Mouse (Mus musculus): ENCODE data around the gene Oser1.
"Not testable (repeated sequence)": the region's sequence is repeated elsewhere in the genome, so short reads cannot be mapped to it uniquely, and the experiment has no call there.

Oser1 gene

GRCm38 (mm10) chr2:163424597-163424996 lies at the start of gene Oser1:
Gene Oser1 (minus strand): TSS chr2:163424697.
- DNase-seq = no peak

GRCm38 (mm10) chr2:163472466-163472851 lies 48.0 kb upstream of the Oser1 start, which contains the start of gene Fitm2:
Gene Fitm2 (minus strand): TSS chr2:163472629.
- DNase-seq = peak; percentile 93

- no peak for DNase-seq
These were observed 47.4 kb upstream of the Oser1 start for GRCm38 (mm10) chr2:163471710-163472465.

- DNase-seq = no peak
These were observed 46.6 kb upstream of the Oser1 start for GRCm38 (mm10) chr2:163471136-163471535.

GRCm38 (mm10) chr2:163469711-163470110 lies 45.2 kb upstream of the Oser1 start:
- no peak for DNase-seq

- no peak for DNase-seq
These were observed 44.4 kb upstream of the Oser1 start for GRCm38 (mm10) chr2:163468866-163469265.

- DNase-seq = no peak
These were observed 43.1 kb upstream of the Oser1 start for GRCm38 (mm10) chr2:163467585-163467984.

GRCm38 (mm10) chr2:163466771-163467170 lies 42.3 kb upstream of the Oser1 start:
- DNase-seq = no peak

- no peak for DNase-seq
These were observed 40.1 kb upstream of the Oser1 start for GRCm38 (mm10) chr2:163464562-163464961.

GRCm38 (mm10) chr2:163463998-163464397 lies 39.5 kb upstream of the Oser1 start:
- DNase-seq = no peak

GRCm38 (mm10) chr2:163463251-163463769 lies 38.8 kb upstream of the Oser1 start:
- DNase-seq = no peak

- DNase-seq = no peak
These were observed 38.3 kb upstream of the Oser1 start for GRCm38 (mm10) chr2:163462801-163463200.

GRCm38 (mm10) chr2:163462386-163462785 lies 37.9 kb upstream of the Oser1 start:
- no peak for DNase-seq

- not testable (repeated sequence) for DNase-seq
These were observed 36.8 kb upstream of the Oser1 start for GRCm38 (mm10) chr2:163461307-163461706.

- no peak for DNase-seq
These were observed 36.1 kb upstream of the Oser1 start for GRCm38 (mm10) chr2:163460622-163461021.

GRCm38 (mm10) chr2:163459380-163459779 lies 34.9 kb upstream of the Oser1 start:
- DNase-seq = no peak

- DNase-seq = no peak
These were observed 34.2 kb upstream of the Oser1 start for GRCm38 (mm10) chr2:163458539-163459265.

GRCm38 (mm10) chr2:163453378-163453777 lies 28.9 kb upstream of the Oser1 start:
- no peak for DNase-seq

GRCm38 (mm10) chr2:163452738-163453137 lies 28.2 kb upstream of the Oser1 start:
- no peak for DNase-seq

- peak; percentile 78 for DNase-seq
These were observed 26.3 kb upstream of the Oser1 start for GRCm38 (mm10) chr2:163450668-163451295.

GRCm38 (mm10) chr2:163449276-163449675 lies 24.8 kb upstream of the Oser1 start:
- DNase-seq = no peak

GRCm38 (mm10) chr2:163447375-163447774 lies 22.9 kb upstream of the Oser1 start:
- no peak for DNase-seq

GRCm38 (mm10) chr2:163444017-163444416 lies 19.5 kb upstream of the Oser1 start:
- no peak for DNase-seq
